Mouse (Mus musculus) embryonic facial prominence, embryonic 14.5 days (tissue): ENCODE measurements around the gene Psmb10. TPM values are rescaled to one million over a fixed set of nuclear protein-coding genes. Genes with fewer than 3 reads are reported as not detected.

Experiments
- ATAC-seq: fragments of 200-750 bp; cut with Nextera tagmentation; 2 replicates; pipeline ENCODE4 v1.8.0; 2017; ENCODE audit warnings: low read depth, moderate number of reproducible peaks, moderate TSS enrichment
- DNase-seq: peaks from one replicate; pipeline ENCODE4 v3.0.0-alpha.2; 2015; ENCODE audit warnings: low spot score
- H3K27ac ChIP-seq: fragments of 300-500 bp; sonication (generic); replicated peaks from 2 replicates; pipeline ENCODE4 v1.5.1; 2014; ENCODE audit warnings: low read depth, mild to moderate bottlenecking, low read length, moderate library complexity
- H3K27me3 ChIP-seq: fragments of 300-500 bp; sonication (generic); replicated peaks from 2 replicates; pipeline ENCODE4 v1.6.1; 2014; ENCODE audit warnings: low read length; ENCODE audit not compliant: control insufficient read depth, insufficient read depth
- H3K36me3 ChIP-seq: fragments of 300-500 bp; sonication (generic); 2 replicates; pipeline ENCODE4 v1.6.1; 2014; ENCODE audit warnings: low read length, mixed read lengths; ENCODE audit not compliant: control insufficient read depth, insufficient read depth
- H3K4me1 ChIP-seq: fragments of 300-500 bp; sonication (generic); 2 replicates; pipeline ENCODE4 v1.6.1; 2014; ENCODE audit warnings: antibody characterized with exemption, low read length; ENCODE audit not compliant: control insufficient read depth, insufficient read depth
- H3K4me2 ChIP-seq: fragments of 300-500 bp; sonication (generic); 2 replicates; pipeline ENCODE4 v1.6.1; 2014; ENCODE audit warnings: low read depth, mild to moderate bottlenecking, low read length, moderate library complexity, mixed read lengths
- H3K4me3 ChIP-seq: fragments of 300-500 bp; sonication (generic); 2 replicates; pipeline ENCODE4 v1.5.1; 2014; ENCODE audit warnings: low read depth, mild to moderate bottlenecking, low read length
- H3K9ac ChIP-seq: fragments of 300-500 bp; sonication (generic); 2 replicates; pipeline ENCODE4 v1.6.1; 2014; ENCODE audit warnings: low read depth, mild to moderate bottlenecking, low read length, moderate library complexity, mixed read lengths
- H3K9me3 ChIP-seq: fragments of 300-500 bp; sonication (generic); 2 replicates; pipeline ENCODE4 v1.6.1; 2016; ENCODE audit warnings: low read length; ENCODE audit not compliant: control insufficient read depth
- WGBS: fragments of 180-500 bp; shearing (Covaris S2); extraction: QIAGEN DNeasy Blood & Tissue Kit; methylation state at CpG from one replicate; pipeline ENCODE4 v1.1.7; 2014; 5-methylcytosine and 5-hydroxymethylcytosine counted together
- polyA plus RNA-seq: library from polyadenylated mRNA; unstranded; fragments of >200 nt; fragmentation: Nextera tagmentation; extraction: Ambion mirVana; gene quantifications from 2 replicates; pipeline ENCODE4 v1.2.1, GENCODE M21; 2014

Gene Psmb10
- polyA plus RNA-seq, 1 experiment from 2014 or later, result 35.9 TPM

GRCm38 (mm10) chr8:105965905-105966341 is 27.7 kb upstream of the Psmb10 start, which contains the start of gene Slc12a4:
Gene Slc12a4, minus strand, starts transcription at chr8:105966097.
- peak; percentile 91 for ATAC-seq
- no peaks in the 10 kb centered on the region for H3K27me3 ChIP-seq

DNA sequence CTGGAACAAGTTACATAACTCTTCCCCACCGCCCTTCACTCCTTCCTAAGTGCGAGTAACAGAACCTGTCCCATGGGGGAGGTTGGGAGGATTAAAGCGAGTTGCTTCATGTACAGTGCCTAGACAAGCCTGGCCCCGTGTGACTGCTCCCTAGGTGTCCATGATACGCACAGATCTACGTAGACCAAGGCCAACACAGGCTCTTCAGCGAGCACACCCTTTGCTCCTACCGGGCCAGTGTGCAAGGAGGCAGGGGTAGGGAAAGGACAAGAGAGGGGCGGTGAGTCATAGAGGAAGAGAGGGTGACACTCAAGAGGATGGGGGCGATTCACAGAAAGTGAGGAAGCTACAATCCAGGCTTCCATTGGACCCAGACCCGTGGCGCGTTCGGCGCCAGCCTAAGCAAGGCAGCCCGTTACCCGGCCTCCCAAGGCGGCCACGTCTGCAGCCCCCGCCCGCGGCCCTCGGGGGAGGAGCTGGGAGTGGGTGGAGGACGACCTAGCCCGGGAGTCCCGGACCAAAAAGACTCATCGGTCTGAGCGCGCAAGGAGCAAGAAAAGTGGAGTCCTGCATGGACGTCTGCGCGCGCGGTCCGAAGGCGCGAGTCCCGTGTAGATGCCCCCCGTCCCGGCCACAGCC is 27.1 kb upstream of the Psmb10 start:
- peak; percentile 87 for DNase-seq
- peak overlapping the region; percentile 94 for H3K9ac ChIP-seq
- 1% methylated on average over 27 of the region's 40 CpGs for WGBS

More at GRCm38 (mm10) chr8:105965905-105966341, 27.7 kb upstream of the Psmb10 start, which contains the start of gene Slc12a4:
- Histone ChIP-seq H3K9ac (peak within 1 kb of the TSS; percentile 94), H3K36me3 (no peaks in the 10 kb centered on the region), H3K4me3 (peak within 1 kb of the TSS; percentile 85), H3K9me3 (no peaks in the 10 kb centered on the region), H3K27ac (peak within 1 kb of the TSS; percentile 95), H3K4me1 (peaks cover 19% of the 10 kb centered on the region), H3K4me2 (peak within 1 kb of the TSS; percentile 76)
- 2% methylated on average over 16 of the region's 47 CpGs for WGBS
- DNase-seq, result peak; percentile 94

DNA sequence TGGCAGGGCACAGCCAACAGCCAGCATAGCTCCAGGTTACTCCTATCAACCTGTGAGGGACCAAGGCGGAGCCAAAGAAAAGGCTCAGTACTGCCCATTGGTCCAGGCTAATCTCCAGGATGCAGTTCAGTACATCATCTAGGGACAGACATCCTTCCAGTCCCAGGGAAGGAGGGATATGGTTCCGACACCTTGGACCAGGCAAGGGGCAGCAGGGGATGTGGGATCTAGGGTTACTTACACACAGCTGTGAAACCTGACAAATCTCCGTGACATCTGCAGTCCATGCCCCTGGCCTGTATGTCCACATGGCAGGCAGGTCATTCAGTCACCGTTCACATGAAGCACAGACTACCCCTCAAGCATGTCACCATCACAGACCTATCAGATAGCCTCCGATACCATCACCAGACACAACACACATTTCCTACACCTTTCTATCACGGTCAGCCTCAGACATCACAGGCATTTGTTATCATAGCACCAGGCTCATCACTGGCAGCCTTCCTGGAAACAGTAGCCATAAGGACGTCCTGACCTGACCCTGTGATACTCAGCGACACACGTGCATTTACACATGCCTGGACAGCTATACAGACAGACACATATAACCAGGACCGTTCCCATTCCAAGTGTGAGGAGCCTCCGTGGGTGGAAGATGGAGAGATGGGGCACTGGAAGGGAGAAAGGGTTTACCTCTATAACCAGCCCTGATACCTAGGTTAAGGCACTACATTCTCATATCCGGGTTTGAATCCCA is 26.4 kb upstream of the Psmb10 start:
- Histone ChIP-seq H3K4me1 (peaks cover 19% of the 10 kb centered on the region), H3K27ac (peak overlapping the region; percentile 95; the same call in 1 of the 2 replicates), H3K27me3 (no peaks in the 10 kb centered on the region), H3K4me2 (peak overlapping the region; percentile 76), H3K36me3 (0 out of 2 replicates have a peak, but pooled peaks cover 8% of the 10 kb centered on the region), H3K4me3 (peak overlapping the region; percentile 85), H3K9me3 (no peaks in the 10 kb centered on the region), H3K9ac (peak overlapping the region; percentile 94)
- ATAC-seq (no peak), DNase-seq (no peak)
- WGBS, result 47% methylated on average over 12 of the region's 12 CpGs

More for the DNA sequence above, 27.1 kb upstream of the Psmb10 start:
- peak overlapping the region; percentile 85 for H3K4me3 ChIP-seq
- H3K27ac ChIP-seq, result peak overlapping the region; percentile 95
- H3K4me2 ChIP-seq, result peak overlapping the region; percentile 76
- no peaks in the 10 kb centered on the region for H3K9me3 ChIP-seq
- H3K36me3 ChIP-seq, result 0 out of 2 replicates have a peak, but pooled peaks cover 2% of the 10 kb centered on the region
- ATAC-seq, result peak; percentile 83
- H3K27me3 ChIP-seq, result no peaks in the 10 kb centered on the region
- H3K4me1 ChIP-seq, result peaks cover 19% of the 10 kb centered on the region

DNA sequence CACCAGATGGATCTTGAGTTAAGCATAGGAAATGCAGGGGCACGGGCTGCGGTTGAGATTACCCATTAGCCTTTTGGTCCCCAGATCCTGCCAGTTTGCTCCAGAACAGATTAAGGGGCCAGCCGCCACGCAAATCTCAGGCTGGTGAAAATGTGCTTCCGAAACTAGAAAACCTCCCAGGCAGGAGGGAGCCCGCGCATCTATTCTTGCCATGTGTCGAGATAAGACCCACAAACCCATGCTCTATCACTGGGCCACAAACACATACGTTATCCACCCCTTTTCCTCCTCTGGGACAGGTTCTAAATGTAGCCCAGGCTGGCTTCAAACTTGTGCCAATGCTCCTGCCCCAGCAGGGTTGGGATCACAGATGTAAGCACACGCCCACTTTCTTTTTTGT is 23.3 kb upstream of the Psmb10 start:
- Histone ChIP-seq H3K27me3 (no peaks in the 10 kb centered on the region), H3K9me3 (no peaks in the 10 kb centered on the region), H3K4me1 (peaks cover 13% of the 10 kb centered on the region), H3K9ac (no peak overlapping the region), H3K27ac (no peak overlapping the region), H3K4me3 (no peak overlapping the region), H3K4me2 (no peak overlapping the region), H3K36me3 (peaks cover 31% of the 10 kb centered on the region)
- no peak for ATAC-seq
- WGBS, result 86% methylated on average over 10 of the region's 10 CpGs
- no peak for DNase-seq

DNA sequence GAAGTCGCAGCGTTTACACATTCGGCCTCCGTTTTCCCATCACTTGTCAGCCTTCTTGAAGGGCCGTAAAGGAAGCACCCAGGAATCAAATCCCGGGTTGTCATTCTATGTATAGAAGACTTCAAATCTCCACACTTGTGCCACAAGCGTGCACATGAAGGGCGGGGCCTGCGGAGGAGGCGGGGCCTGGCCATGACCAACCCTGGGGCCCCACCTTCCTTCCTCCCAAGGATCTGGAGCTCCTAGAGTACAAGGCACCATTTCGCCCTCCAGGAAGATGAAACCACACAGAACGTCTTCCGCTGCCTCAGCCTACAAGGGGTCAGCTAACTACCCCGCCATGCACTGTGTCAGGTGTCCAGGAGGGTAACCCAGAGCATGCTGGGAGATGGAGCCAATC is 22.9 kb upstream of the Psmb10 start:
- Histone ChIP-seq H3K27me3 (no peaks in the 10 kb centered on the region), H3K9me3 (no peaks in the 10 kb centered on the region), H3K27ac (no peak overlapping the region), H3K4me3 (no peak overlapping the region), H3K4me2 (no peak overlapping the region), H3K9ac (no peak overlapping the region), H3K36me3 (peaks cover 35% of the 10 kb centered on the region), H3K4me1 (peaks cover 13% of the 10 kb centered on the region; the same call in 1 of the 2 replicates)
- WGBS, result 72% methylated on average over 14 of the region's 14 CpGs
- DNase-seq (no peak), ATAC-seq (no peak)

DNA sequence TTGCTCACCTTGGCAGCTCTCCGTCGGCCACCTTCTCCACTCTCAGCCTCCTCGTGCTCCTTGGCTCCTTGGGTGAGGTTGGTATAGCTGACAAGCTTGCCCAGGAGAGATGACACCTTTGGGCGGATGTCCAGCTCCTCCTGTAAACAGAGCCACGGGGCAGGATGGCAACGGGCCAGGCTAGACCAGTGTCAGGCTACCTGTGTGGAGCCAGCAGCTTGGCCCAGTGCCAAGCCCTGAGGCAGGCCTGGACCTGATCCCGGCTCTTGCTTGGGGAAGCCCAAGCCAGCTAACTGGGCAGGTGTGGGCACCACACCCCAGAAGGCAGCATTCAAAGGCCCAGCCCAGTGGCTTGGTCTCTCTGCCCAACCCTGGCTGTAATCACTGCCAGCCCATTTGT is 21.1 kb upstream of the Psmb10 start:
- peaks cover 51% of the 10 kb centered on the region for H3K36me3 ChIP-seq
- peak; percentile 38; the same call in 1 of the 2 replicates for ATAC-seq

DNA sequence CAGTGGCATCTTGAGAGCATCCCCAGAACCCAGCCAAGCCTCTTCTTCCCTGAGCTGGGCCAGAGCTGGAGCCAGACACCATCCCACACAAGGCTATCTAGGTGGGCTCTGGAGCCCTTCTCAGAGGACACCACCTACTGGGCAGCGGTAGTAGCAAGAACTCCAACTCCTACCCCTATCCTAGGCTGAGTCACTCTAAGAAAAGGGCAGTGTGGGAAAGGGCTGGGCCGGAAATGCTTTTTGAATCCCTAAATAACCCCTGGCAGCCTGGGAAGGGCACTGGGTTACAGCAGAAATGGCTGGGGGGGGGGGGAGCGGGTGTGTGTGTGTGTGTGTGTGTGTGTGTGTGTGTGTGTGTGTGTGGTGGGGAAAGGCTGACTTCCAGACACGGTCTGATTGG is 19.6 kb upstream of the Psmb10 start:
- ATAC-seq (no peak), DNase-seq (no peak)
- Histone ChIP-seq H3K4me2 (no peak overlapping the region), H3K9ac (no peak overlapping the region), H3K36me3 (peaks cover 66% of the 10 kb centered on the region), H3K9me3 (no peaks in the 10 kb centered on the region), H3K27me3 (no peaks in the 10 kb centered on the region), H3K4me3 (no peak overlapping the region), H3K27ac (no peak overlapping the region), H3K4me1 (no peaks in the 10 kb centered on the region)
- WGBS, result 59% methylated on average over 2 of the region's 4 CpGs

More for the DNA sequence above, 21.1 kb upstream of the Psmb10 start:
- peak; percentile 56 for DNase-seq
- peaks cover 6% of the 10 kb centered on the region; the same call in 1 of the 2 replicates for H3K4me1 ChIP-seq
- WGBS, result 73% methylated on average over 7 of the region's 7 CpGs
- H3K4me2 ChIP-seq, result no peak overlapping the region
- no peaks in the 10 kb centered on the region for H3K9me3 ChIP-seq
- no peak overlapping the region for H3K4me3 ChIP-seq
- no peak overlapping the region for H3K9ac ChIP-seq
- H3K27ac ChIP-seq, result no peak overlapping the region
- no peaks in the 10 kb centered on the region for H3K27me3 ChIP-seq

DNA sequence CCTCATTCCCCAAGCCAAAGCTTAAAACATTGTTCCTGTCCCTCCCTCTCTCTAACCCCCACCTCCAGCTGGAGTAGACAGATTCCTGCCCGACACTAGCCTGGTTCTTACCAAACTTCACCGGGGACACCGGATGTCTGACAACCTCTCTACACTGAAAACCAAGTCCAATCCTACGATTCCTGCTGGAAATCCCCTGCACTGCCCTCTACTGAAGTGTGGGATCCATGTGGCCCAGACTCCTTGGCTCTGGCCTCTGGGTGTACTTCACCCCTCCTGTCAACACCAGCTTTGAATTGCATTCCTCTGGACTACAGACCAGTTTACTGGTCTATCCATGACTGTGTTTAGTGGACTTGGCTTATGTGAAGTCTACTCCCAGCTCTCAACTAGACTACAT is 18.3 kb upstream of the Psmb10 start:
- Histone ChIP-seq H3K4me3 (no peak overlapping the region), H3K27ac (no peak overlapping the region), H3K9ac (no peak overlapping the region), H3K4me2 (no peak overlapping the region), H3K9me3 (no peaks in the 10 kb centered on the region), H3K4me1 (no peaks in the 10 kb centered on the region), H3K27me3 (no peaks in the 10 kb centered on the region), H3K36me3 (peaks cover 79% of the 10 kb centered on the region)
- ATAC-seq (no peak), DNase-seq (no peak)
- WGBS, result 89% methylated on average over 4 of the region's 4 CpGs
